Mouse (Mus musculus) olfactory bulb, adult 2 months (tissue): ENCODE measurements around the gene Bcr. TPM values are rescaled to one million over a fixed set of nuclear protein-coding genes. Genes with fewer than 3 reads are reported as not detected.
"Not testable (repeated sequence)": the region's sequence is repeated elsewhere in the genome, so short reads cannot be mapped to it uniquely, and the experiment has no call there.

ENCODE experiments used
- H3K27ac ChIP-seq: fragments of 200-500 bp; 2 replicates; pipeline ENCODE4 v1.5.1; 2012; ENCODE audit warnings: low read depth, low read length; ENCODE audit not compliant: insufficient read depth
- H3K4me1 ChIP-seq: fragments of 200-500 bp; 2 replicates; pipeline ENCODE4 v1.6.1; 2012; ENCODE audit warnings: low read length; ENCODE audit not compliant: control insufficient read depth, insufficient read depth
- H3K4me3 ChIP-seq: fragments of 200-500 bp; 2 replicates; pipeline ENCODE4 v1.5.1; 2012; ENCODE audit warnings: mild to moderate bottlenecking, low read depth, low read length, moderate library complexity; ENCODE audit not compliant: insufficient read depth
- CTCF ChIP-seq: fragments of 200-500 bp; IDR thresholded peaks from 2 replicates; pipeline ENCODE4 v1.5.1; 2012; ENCODE audit warnings: low read depth, mild to moderate bottlenecking, low read length, moderate library complexity; ENCODE audit not compliant: insufficient read depth
- POLR2A ChIP-seq: fragments of 200-500 bp; IDR thresholded peaks from 2 replicates; pipeline ENCODE4 v1.6.1; 2012; ENCODE audit warnings: mild to moderate bottlenecking, low read depth, low read length, moderate library complexity; ENCODE audit not compliant: insufficient read depth
- WGBS: fragments of 180-500 bp; shearing (Covaris S2); methylation state at CpG from one replicate; pipeline ENCODE4 v1.1.7; 2018; 5-methylcytosine and 5-hydroxymethylcytosine counted together
- polyA plus RNA-seq: library from polyadenylated mRNA; stranded (reverse); fragments of >200 nt; gene quantifications from 2 replicates; pipeline ENCODE4 v1.2.4, GENCODE M21; 2012; ENCODE audit warnings: low replicate concordance; ENCODE audit not compliant: missing spikeins, insufficient read depth, insufficient read length

The Bcr gene
- polyA plus RNA-seq, 1 experiment, result not detected

GRCm38 (mm10) chr10:75031345-75032114 lies 28.9 kb upstream of the Bcr start:
- Histone ChIP-seq H3K4me1 (peaks cover 6% of the 10 kb centered on the region), H3K27ac (no peak overlapping the region), H3K4me3 (no peak overlapping the region)
- WGBS, result 76% methylated on average over 5 of the region's 5 CpGs
- TF ChIP-seq CTCF (no peak), POLR2A (no peak)

- TF ChIP-seq CTCF, result no peak
- no peak for TF ChIP-seq POLR2A
- Histone ChIP-seq H3K4me3 (peak within 1 kb of the TSS; percentile 20), H3K27ac (0 out of 2 replicates have a peak within 1 kb of the TSS, but pooled peaks have one; percentile 4), H3K4me1 (peaks cover 6% of the 10 kb centered on the region)
- 9% methylated on average over 10 of the region's 10 CpGs for WGBS
Observed at GRCm38 (mm10) chr10:75032395-75032794, 28.0 kb upstream of the Bcr start, which contains the start of gene Rsph14. Gene Rsph14, minus strand, starts transcription at chr10:75032586.

- under 1% methylated on average over 36 of the region's 36 CpGs for WGBS
- Histone ChIP-seq H3K27ac (peak within 1 kb of the TSS; percentile 80), H3K4me1 (peaks cover 10% of the 10 kb centered on the region), H3K4me3 (peak within 1 kb of the TSS; percentile 65)
- no peak for TF ChIP-seq CTCF
- no peak for TF ChIP-seq POLR2A
Observed at GRCm38 (mm10) chr10:75036883-75037379, 23.5 kb upstream of the Bcr start, which contains the start of gene Rab36. Gene Rab36, plus strand, starts transcription at chr10:75037058.

GRCm38 (mm10) chr10:75042060-75042459 lies 18.3 kb upstream of the Bcr start:
- not testable (repeated sequence) for H3K4me3 ChIP-seq, H3K27ac ChIP-seq, H3K4me1 ChIP-seq
- WGBS, result 22% methylated on average over 1 of the region's 1 CpGs

GRCm38 (mm10) chr10:75044459-75044858 lies 15.9 kb upstream of the Bcr start:
- Histone ChIP-seq H3K4me3 (no peak overlapping the region), H3K4me1 (no peaks in the 10 kb centered on the region), H3K27ac (no peak overlapping the region)
- WGBS, result 50% methylated on average over 7 of the region's 7 CpGs
- TF ChIP-seq POLR2A (no peak), CTCF (no peak)

- no peak overlapping the region for H3K27ac ChIP-seq
- no peak overlapping the region for H3K4me3 ChIP-seq
- no peaks in the 10 kb centered on the region for H3K4me1 ChIP-seq
- WGBS, result 94% methylated on average over 15 of the region's 15 CpGs
- TF ChIP-seq CTCF (no peak), POLR2A (no peak)
Observed at GRCm38 (mm10) chr10:75045831-75046230, 14.6 kb upstream of the Bcr start.

GRCm38 (mm10) chr10:75048711-75049110 lies 11.7 kb upstream of the Bcr start:
- TF ChIP-seq CTCF (no peak), POLR2A (no peak)
- no peak overlapping the region for H3K4me3 ChIP-seq
- H3K27ac ChIP-seq, result no peak overlapping the region
- 94% methylated on average over 7 of the region's 7 CpGs for WGBS
- H3K4me1 ChIP-seq, result no peaks in the 10 kb centered on the region

- H3K27ac ChIP-seq, result no peak overlapping the region
- no peak for TF ChIP-seq POLR2A
- WGBS, result 93% methylated on average over 21 of the region's 21 CpGs
Observed at GRCm38 (mm10) chr10:75051364-75052074, 8.9 kb upstream of the Bcr start.

GRCm38 (mm10) chr10:75052902-75053301 lies 7.5 kb upstream of the Bcr start:
- Histone ChIP-seq H3K27ac (no peak overlapping the region), H3K4me1 (no peaks in the 10 kb centered on the region; the same call in 1 of the 2 replicates), H3K4me3 (no peak overlapping the region)
- WGBS, result 73% methylated on average over 8 of the region's 8 CpGs
- TF ChIP-seq POLR2A, result no peak
- no peak for TF ChIP-seq CTCF

More at GRCm38 (mm10) chr10:75051364-75052074, 8.9 kb upstream of the Bcr start:
- H3K4me3 ChIP-seq, result no peak overlapping the region
- H3K4me1 ChIP-seq, result no peaks in the 10 kb centered on the region; the same call in 1 of the 2 replicates
